Mouse (Mus musculus) spleen, adult 12 weeks (tissue): ENCODE results near the gene Ccdc159.

Experiments
- DNase-seq: peaks from one replicate; pipeline ENCODE4 v3.0.0; 2022; ENCODE audit warnings: low spot score

Ccdc159 gene

DNA sequence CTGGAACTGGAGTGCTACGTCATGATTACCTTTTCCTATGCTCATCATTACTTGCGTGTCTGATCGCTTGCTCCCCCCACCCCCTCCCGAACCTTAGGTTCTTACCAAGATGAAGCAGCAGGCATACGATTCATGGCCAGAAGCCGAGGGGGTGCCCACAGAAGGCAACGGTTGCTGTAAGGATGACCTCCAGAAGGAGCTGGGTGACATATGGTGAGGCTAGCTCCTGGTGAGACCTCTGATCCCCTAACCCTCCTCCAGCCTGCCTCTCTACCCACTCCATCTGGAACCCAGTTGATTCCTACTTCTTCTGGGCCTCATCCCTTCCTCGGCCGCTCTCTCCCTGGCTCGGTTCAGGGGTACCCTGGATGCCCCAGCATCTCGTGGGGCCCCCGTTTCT lies 6.8 kb downstream of the Ccdc159 start:
- DNase-seq = no peak

DNA sequence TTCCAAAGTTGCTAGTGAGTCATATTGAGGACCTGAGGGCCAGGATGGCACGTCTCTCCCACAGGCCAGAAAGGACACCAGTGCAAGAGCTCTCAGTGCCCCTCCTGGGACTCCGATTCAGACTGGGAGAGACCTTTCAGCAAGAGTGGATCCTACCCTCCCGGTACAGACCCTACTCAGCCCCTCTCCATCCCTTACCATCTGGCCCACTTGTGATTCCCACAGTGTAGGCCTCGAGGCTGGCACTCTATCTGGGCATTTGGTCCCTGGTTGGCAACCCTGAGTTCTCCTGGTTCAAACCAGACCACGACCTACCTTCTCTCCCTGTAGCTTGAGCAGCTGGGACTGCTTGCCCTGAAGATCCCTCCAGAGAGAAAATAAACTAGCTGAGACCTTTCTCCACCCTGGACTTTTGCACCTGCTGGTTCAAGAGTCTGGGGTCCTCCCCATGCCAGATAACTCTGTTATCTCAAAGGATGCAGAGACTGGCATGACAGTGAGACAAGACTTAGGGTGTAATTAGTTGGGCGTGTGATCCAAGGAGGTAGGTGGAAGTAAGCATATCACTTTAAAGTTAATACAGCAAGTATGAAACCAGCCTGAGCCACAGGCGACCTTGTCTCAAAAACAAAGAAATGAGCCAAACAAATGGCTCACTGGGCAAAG lies 8.3 kb downstream of the Ccdc159 start:
- DNase-seq = no peak

DNA sequence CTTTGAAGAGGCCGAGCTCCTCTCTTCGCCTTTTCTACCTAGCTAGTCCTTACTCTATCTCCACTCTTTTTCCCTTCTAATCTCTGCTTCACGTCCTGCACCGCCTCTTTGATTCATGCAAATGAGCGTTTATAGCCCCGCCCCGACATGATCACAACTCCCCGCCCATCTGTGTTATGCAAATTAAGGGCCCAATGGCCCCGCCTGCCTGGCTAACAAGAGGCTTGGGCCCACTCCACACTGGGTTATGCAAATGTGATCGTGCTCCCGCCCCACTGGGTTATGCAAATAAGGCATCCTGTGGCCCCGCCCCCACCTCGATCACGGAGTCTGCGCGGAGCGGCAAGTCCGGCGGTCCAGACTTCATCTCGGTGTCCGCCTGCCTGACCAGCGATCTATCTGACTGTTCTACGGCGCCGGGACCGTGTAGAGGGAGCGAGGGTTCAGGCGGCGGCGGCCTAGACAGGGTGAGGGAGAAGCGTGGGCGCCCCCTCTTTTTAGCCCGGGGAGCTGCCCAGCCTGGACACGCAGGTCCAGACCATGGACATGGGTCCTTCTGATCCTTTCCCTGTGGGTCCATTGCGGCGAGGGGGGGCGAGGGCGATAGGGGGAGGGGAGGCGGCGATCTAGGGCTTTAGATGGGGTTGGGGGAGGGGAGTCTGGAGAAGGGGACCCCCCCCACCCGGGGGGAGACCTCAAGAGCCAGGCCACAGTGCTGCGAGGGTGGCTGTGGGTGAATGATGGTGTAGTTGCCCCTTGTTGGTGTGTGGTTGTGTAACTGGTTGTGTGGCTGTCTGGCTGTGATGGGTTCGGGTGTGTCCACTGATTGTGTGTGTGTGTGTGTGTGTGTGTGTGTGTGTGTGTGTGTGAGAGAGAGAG lies 9.7 kb downstream of the Ccdc159 start, which contains the start of gene Plppr2:
Gene Plppr2 (plus strand): TSS at position 342 of the 879 bp plus-strand sequence.
- DNase-seq = peak; percentile 61

DNA sequence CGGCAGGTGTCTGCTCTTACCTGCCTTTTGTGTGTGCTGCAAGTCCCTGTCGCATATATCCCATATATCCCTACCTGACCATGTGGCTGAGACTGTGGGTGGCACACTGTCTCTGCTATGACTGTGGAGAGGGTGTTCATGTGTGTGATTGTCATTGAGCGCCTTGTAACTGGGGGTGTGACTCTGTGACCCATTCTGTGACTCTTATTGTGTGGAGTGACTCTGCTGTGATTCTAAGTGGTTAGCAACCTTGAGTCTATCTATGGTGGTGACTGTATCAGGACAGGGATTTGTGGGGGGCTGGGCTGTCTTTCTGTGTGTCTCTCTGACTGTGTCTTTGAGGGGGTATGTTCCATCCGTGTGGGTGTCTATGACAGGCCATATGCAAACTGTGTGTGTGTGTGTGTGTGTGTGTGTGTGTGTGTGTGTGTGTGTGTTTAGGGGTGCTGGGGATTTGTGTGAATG lies 10.5 kb downstream of the Ccdc159 start:
- no peak for DNase-seq

DNA sequence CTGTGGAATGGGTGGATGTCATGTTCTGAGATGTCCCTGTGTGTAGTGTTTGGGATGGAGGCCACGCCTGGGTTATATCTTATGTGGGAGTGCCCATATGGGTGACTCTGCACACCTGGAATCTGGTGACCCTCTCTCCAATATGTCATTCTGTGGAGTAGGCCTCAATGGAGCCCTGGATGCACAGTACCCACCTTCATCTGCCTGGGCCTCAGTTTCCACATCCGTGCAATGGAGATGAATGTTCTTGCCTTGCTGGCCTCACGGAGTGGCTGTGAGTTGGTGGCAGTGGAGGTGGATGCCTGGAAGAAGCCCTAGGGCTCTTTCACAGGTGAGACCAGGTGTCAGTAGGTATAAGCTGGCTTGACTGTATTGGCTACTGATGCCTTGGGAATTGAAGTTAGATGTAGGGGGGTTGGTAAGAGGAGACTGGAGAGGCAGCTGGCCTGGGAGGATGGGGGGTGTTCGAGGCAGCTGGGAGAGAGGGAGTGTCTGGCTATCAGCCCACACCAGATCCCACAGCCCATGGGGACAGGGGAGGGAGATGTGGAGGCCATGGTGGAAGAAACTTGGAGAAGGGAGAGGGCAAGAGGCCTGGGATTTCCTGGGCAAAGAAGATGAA lies 11.1 kb downstream of the Ccdc159 start:
- no peak for DNase-seq

DNA sequence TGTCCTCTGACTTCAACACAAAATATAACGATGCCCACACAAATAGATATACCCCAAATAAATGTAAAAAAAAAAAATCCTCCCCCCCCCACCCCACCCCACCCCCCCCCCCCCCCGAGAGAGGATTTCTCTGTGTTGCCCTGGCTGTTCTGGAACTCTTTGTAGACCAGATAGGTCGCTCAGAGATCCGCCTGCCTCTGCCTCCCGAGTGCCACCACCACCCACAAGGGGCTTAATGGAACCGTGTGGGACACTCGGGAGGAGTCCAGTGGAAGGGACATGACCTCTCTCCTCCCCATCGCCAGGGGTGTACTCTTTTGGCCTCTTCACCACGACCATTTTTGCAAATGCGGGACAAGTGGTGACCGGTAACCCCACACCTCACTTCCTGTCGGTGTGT lies 15.8 kb downstream of the Ccdc159 start:
- no peak for DNase-seq

DNA sequence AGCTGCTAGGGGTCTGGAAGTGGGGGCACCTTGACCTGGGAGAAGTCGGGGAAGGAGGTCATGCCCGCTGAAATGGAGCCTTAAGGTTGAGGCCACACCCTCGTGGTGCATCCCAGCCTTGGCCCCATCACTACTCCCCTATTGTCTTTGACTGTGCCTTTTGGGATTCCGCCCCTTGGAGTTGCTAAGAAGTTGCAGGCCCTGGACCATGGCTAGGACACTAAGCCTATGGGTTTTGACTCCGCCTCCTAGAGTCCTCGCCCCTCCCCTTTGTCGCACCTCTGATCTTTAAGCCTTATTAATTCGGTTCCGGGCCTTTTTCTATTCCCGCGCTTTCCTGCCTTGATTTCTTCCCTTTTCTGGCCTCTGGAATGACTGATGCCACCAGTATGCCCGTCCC lies 16.4 kb downstream of the Ccdc159 start:
- DNase-seq = no peak

DNA sequence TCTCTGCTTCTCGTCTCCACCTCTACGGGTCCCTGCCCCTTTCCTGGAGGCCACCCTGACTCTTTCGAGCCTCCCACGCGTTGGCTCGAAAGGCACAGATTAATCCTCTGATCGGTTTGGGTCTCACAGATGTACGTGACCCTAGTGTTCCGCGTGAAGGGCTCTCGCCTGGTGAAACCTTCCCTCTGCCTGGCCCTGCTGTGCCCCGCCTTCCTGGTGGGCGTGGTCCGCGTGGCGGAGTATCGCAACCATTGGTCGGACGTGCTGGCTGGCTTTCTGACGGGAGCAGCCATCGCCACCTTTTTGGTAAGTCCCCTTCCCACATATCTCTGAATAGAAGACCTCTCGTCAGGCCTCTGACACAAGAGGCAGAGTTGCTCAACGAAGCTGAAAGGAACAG lies 17.0 kb downstream of the Ccdc159 start:
- no peak for DNase-seq

DNA sequence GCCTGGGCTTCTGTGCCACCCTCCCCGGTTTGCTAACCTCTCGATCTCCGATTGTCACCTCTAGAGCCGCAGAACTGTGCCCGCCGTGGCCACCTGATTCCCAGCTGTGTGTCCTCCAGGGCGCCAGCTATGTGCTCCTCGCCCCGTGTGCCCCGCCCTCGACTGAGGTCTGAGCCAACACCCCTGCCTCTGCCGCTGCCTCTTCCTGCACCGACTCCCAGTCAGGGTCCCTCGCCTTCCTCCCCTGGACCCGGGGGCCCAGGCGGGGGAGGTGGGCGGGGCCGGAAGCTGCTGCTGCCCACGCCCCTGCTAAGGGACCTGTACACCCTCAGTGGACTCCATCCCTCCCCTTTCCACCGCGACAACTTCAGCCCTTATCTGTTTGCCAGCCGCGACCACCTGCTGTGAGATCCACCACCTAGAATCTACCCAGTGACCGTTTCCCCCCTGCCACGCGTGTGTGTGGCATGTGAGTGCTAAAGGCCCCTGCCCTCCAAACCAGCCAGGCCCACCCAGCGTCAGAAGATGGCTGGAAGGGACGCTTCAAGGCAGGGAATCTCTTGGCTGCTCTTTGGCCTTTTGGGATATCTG lies 20.4 kb downstream of the Ccdc159 start:
- no peak for DNase-seq

DNA sequence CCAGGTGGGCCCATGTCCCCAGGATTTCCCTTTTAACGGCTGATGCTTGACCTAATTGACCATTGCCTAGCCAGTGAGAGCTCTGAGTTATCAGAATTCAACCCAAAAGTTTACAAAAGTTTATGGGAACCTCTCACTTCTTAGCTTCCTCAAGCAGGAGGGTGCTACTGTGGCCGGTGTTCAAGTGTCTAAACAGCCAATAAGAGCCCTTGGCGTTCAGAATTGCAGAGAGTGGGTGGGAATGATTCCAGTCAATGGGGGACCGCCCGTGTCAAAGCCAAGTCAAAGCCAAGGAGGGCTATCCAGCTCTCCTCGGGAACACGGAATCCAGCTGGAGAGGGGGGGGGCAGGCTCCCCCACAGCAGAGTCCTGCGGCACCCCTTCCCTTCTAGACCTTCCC lies 20.9 kb downstream of the Ccdc159 start:
- no peak for DNase-seq

DNA sequence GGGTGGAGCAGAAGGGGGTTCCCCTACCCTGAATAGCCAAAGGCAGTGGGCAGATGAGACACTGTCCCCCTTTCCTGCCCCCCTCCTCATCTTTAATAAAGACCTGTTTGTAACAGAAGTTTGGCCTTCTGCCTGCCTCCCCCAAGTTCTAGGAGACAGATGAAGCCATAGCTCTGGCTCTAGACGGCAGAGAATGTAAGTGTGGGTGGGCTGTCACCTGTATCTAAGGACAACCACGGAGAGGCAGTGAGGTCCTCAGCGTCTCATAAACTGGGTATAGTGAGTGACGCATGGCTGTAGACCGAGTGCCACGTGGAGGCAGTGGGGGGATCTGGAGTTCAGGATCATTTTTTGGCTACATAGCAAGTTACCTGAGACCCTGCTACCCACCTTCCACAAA lies 21.5 kb downstream of the Ccdc159 start:
- no peak for DNase-seq

DNA sequence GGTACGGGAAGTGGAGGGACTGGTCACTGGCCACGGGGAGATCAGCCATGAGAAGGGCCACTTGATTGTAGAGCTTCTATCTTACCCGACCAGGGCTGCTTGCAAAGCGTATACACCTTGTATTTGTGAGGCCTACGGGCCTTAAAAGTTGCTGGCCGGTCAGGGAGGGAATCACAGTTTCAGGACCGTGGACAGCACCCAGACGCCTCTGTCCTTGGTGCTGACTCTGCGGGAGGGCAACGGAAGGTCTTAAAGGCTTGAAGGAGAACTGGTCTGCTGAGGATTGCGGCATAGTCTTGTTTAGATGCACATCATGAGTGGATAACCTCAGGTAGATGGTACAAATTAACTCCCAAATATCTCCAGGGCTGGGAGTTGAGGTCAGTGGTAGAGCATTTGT lies 23.1 kb downstream of the Ccdc159 start:
- DNase-seq = peak; percentile 62

DNA sequence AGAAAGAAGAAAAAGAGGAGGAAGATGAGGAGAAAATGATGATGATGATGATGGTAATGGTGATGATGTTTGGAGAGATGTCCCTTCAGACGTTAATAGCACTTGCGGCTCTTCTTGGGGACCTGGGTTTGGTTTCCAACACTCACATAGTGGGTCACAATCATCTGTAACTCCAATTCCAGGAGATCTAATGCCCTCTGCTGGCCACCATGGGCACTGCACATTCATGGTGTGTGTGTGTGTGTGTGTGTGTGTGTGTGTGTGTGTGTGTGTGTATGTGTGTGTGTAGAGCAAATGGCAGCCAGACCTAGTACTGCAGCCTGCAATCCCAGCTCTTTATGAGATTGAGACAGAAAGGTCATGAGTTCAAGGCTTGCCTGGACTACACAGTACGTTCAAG lies 24.7 kb downstream of the Ccdc159 start:
- DNase-seq = no peak

DNA sequence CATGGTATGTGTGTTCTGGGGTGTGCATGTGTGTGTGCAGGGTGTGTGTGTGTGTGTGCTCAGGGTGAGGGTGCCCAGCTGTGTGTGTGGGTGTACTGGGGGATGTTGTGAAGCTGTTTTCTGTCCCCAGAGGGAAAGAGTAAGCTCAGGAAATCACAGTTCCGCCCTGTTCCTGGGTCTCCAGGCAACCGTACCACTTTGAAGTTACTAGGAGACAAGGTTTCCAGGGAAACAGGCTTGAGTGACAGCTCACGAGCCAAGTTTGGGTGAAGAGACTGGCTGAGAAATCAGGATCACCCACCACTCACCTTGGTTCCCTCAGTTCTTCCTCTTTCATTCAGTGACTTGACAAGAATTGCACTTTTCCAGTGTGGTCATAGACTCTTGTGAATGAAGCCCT lies 26.3 kb downstream of the Ccdc159 start:
- DNase-seq = no peak

DNA sequence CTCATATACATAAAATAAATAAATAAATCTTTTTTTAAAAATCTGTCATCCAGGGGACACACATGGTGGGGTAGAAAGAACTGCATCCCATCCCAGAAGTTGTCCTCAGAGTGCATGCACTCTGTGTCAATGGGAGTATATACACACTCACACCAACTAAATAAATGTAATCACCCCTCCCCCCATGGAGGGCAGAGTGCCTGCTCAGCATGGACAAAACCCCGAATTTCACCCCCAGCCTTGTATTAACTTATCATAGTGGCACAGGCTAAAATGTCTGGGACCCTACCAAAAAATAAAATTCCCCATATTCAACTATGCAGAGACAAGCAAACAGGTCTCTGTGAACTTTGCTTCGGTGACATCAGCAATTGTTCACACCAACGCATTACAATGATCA lies 27.4 kb downstream of the Ccdc159 start:
- DNase-seq = no peak

DNA sequence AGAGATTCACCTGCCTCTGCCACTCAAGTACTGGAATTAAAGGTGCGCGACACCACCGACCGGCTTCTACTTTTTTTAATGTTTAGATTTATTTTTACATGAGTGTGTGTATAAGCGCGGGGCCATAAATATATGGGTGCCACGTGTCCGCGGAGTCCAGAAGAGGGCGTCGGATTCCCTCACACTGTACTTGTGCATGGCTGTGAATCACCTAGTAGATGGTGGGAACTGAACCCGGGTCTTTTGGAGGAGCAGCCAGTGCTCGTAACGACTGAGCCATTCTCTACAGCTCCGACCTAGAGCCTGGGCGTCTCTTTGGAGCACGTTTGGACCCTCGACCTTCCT lies 27.9 kb downstream of the Ccdc159 start:
- DNase-seq = no peak

DNA sequence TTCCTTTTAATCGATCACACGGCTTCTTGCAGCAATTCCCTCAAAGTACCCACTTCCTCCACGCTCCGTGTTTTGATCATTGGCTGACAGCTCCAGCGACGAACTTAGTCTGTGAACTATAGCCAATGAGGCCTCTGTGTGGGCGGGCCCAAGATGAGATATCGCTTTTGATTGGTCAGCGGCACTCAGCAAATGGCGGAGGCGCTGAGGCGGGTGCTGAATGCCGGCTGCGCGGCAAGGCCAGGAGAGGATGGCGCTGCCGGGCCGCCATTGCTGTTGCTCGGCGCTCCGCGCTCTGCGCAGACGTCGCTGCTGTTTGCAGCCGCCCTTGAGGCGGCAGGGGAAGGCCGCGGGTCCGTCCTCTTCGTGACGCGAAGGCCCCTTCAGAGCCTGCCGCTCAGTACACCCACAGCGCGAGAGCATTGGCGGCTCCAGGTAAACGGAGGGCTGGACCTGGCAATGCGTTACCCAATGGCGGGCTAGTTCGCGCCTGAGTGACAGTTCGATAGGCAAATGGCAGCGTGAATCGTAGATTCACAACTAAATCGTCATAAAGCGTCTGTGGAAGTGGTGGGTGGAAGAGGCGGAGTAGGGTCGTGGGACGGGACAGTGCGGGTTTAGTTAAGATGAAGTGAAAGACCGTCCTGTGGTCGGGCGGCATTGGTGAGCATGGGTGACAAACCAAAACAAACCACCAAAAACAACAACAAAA lies 28.5 kb downstream of the Ccdc159 start, which contains the start of gene Swsap1:
Gene Swsap1 (plus strand): TSS at position 186 of the 712 bp plus-strand sequence.
- peak; percentile 99 for DNase-seq

DNA sequence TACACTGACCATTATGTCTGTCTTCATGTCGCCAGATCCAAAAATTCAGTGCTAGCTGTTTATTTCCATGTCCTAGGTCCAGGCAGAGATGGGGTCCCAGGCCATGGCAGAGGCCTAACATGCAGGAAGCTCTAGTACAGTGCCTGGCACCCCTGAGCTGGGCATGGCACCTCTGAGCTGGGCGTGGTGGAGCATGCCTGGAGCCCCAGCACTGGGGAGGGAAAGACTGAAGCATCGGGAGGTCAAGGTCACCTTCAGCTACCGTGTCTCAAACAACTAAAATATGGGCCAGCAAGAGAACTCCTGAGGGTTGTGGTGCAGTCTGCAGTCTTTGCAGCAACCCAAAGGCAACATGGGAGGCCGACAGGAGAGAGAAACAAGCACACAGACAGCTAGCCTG lies 31.1 kb downstream of the Ccdc159 start:
- no peak for DNase-seq

DNA sequence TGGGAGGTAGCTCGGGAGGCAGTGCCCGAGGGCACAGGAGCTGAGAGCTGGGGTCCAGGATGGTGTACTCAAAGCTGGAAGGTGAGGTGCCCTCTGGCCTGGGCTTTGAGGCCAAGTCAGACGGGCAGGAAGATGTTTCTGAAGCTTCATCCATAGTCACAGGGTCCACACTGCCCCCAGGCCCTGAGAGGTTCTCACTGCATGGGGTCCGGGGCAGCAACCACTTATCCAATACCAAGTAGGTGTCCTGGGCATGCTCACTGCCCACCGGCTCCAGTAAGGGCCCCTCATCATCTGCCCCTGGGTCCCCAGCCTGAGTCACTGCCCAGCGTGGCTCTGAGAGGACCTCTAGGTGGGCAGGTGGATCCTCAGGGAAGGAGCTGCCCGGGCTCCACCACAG lies 32.0 kb downstream of the Ccdc159 start:
- DNase-seq = no peak

DNA sequence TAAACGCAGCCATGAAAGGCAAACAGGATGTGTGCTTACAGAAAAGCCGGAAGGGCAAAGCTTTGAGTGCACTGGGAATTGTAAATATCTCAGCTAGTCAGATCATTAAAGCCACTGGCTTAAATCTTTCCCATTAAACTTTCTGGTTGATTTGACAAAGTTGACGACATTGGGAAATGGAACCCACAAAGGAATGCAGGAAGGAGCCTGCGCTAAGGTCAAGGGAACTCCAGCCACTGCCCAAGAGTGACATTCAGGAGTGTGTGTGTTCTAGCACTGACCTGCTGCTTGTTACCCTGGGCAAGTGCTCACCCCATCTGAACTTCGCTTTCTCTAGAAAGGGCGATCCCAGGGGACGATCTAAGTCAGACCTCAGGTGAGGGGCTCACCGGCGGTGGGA lies 32.9 kb downstream of the Ccdc159 start:
- no peak for DNase-seq

DNA sequence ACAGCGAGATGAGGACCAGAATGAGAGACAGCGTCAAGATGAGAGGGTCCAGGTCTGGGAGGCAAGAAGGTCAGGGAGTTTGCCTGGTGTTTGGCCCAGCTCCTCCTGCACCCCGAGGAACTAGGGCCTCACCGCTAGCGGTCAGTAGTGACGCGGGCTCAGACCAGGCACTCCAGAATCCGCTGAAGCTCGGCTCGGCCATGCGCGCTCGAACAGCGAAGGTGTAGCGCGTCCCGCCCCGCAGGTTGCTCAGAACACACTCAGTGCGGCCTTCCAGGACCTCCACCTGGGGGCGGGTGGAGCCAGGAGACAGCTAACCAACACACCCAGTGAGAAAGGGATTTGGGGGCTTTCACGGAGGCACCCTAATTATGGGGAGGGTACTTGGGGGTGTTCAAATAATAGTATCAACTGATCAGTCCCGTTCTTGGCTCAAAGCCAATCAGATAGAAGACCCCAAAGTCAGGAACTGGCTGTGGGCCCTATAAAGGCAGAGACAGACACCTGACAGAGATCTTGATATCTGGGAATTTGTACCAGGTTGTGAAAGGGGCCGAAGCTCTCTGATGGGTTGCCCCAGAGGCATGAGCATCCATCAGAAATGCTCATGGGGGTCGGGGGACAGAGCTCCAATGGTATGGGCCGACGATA lies 33.4 kb downstream of the Ccdc159 start:
- no peak for DNase-seq
